Mouse (Mus musculus) frontal cortex, postnatal 10 days (tissue): ENCODE data around the gene Sox15.
"Not testable (repeated sequence)": the region's sequence is repeated elsewhere in the genome, so short reads cannot be mapped to it uniquely, and the experiment has no call there.

Source experiments
- DNase-seq, 2 experiments: peaks; one replicate each; pipeline ENCODE4 v3.0.0; 2022; ENCODE audit warnings: low spot score in 2 of 2, mixed read lengths in 1 of 2

Gene Sox15

DNA sequence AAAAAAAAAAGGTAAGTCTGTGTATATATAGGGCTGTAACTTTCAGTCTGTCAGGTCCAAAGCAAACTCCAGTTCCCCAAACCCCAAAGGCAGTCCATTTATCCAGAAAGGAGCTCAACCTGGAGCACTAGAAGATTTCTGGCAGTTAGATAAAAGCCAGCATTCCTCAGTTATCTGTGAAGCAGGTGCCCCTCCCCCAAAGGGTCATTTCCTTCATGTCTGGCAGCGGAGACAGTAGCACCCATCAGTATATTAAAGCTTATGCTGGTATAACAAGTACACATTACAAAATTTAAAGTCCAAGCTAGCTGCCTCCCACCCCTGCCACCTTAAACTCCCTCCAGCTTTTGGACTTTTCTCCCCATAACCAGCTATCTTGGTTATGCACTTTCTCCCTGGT, 44.5 kb downstream of the Sox15 start:
- DNase-seq, result no peak

DNA sequence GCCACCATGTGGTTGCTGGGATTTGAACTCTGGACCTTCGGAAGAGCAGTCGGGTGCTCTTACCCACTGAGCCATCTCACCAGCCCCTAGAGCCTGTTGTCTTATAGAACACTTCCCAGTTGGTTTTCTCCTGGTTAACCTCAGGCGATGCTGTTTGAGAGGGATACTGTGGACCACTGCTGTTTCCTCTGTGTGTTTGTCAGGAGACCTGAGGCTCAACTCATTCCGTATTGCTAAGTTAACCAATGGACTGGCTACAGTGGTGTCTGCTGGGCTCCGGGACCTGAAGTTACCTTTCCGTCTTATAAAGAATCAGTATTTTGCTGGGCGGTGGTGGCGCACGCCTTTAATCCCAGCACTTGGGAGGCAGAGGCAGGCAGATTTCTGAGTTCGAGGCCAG, 47.8 kb downstream of the Sox15 start:
- DNase-seq, result not testable (repeated sequence)

DNA sequence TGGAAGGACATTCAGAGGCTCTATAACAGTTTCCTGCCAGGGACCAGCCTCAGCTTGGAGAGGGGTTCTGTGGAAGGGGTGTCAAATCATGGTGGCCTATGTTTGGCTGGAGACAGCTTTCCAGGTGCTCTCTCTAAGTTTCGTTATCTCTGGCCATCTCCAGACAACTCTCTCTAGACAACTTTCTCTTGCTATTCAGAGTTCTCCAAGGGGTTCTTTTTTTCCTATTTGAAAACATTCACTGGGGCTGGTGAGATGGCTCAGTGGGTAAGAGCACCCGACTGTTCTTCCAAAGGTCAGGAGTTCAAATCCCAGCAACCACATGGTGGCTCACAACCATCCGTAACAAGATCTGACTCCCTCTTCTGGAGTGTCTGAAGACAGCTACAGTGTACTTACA, 48.3 kb downstream of the Sox15 start:
- not testable (repeated sequence) for DNase-seq

DNA sequence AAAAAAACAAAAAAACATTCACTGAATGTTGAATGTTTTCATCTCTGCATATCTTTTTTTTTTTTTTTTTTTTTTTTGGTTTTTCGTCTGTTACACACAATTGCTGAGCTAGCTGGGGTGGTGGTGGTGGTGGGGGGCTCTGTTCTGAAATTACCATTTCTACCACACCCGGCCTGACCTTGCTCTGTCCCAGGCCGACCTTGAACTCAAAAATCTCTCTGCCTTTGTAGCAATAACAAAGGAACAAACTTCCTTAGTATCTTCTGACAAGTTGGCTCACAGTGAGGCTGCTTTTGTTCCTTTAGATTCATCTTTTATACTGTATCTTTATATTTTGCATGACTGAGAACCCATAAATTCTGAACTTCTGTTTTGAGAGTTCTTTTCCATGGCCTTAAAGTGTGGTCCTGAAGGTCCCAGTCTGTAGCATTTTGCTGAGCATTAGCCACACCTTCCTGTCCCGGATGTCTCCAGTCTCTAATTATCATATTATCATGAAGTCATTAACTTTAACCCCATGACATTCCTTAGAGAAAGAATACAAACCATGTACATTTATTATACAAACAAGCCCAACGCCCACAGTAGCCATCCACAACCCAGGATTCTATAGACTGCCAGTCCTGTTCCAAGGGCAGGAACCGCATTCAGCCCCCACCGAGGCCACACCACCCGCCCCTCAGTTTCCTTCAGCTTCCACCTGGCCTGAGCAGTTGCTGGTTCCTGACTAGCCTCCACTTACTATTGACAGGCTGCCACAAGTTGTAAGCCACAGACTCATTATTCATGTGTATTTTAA, 48.9 kb downstream of the Sox15 start:
- DNase-seq, result no peak

- no peak for DNase-seq
Observed at GRCm38 (mm10) chr11:69704613-69705010, 49.5 kb downstream of the Sox15 start.
